Mouse (Mus musculus) layer of hippocampus, adult 11-12 months (tissue): ENCODE measurements at regions not wholly inside any gene's neighbourhood (a gene's known extent, or its start where the extent isn't known, plus 50 kb on each side); places are given as distances from the start of the nearest gene placed in this dataset.

ENCODE experiments used
- DNase-seq: peaks from one replicate; pipeline ENCODE4 v3.0.0; 2022; ENCODE audit warnings: low spot score

DNA sequence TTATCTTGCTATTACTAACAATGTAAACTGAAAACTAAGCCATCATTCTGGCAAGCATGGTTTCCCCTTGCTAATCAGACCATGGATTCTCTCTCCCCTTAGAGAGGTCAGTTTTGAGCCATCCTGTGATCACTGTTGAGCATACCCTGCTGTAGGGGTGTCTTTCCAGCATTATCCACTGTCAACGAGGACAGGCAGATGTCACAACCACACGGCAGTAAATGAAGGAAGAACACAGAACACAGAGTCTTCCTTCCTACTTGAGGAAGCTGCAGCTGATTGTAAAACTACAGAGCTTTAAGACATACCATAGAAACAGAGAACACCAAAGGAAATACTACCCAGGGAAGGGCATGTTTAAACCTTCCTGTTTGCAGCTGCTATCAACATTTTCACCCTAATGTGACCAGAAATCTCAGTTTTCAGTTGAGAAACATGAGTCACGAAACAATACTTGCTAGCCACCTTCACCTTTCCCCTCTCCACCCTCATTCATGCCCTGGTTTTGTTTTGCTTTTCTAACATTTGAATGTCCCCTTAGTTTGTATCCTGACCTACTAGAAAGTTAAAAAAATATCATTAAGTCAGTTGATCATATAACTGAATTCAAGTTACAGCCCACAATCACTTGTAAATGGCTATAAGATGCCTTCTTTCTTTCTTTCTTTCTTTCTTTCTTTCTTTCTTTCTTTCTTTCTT is 356.8 kb upstream of the Cited2 start:
- no peak for DNase-seq

DNA sequence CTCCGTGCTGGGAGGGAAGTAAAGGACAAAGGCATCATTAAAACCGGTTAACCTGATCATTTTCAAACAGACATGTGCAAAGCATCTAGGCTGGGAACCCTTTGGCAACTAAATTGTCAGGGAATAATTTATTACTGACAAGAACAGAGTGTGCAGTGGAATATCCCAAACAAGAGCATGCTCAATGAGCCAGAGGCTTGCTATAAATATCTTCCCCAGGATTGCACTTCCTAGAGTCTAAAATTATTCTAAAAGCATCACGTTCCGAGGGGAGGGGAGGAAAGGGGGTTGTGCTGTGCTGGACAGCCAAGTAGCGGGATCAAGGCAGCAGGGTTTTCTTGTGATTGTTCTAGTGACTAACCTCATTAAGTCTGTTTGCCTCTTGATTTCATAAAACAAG is 356.0 kb upstream of the Cited2 start:
- peak; percentile 12 for DNase-seq

DNA sequence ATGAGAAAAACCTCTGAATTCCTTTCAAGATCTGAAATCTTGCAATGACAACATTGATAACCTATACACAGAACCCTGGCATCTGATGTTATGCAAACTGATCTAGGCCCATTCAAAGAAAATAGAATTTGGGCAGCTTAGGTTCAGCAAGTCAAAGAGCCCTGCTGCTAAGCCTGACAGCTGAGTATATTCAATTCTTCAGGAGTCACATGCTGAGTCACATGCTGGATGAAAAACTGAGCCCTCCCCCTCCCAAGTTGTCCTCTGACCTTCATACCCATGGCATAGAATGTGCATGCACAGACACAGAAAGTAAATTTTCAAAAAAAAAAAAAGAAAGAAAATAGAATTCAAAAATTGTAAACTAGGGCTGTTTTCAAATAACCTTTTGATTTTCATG is 355.6 kb upstream of the Cited2 start:
- no peak for DNase-seq

DNA sequence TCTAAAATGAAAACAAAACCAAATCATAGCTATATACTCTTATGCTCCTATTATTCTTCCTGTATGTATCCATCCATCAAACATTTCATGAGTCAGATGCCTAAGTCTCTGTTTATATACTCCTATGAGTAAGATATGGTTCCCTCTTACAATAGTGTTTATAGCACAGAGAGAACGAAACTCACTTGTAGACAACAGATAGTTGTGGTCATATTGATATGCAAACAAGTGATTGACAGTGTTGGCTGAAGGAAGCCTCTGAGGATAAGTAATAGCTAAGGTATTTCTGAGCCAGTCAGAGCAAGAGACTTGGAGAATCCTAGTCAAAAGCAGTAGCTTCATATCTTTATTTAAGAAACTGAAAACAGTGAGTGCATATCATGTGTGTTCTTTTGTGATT is 354.4 kb upstream of the Cited2 start:
- no peak for DNase-seq

DNA sequence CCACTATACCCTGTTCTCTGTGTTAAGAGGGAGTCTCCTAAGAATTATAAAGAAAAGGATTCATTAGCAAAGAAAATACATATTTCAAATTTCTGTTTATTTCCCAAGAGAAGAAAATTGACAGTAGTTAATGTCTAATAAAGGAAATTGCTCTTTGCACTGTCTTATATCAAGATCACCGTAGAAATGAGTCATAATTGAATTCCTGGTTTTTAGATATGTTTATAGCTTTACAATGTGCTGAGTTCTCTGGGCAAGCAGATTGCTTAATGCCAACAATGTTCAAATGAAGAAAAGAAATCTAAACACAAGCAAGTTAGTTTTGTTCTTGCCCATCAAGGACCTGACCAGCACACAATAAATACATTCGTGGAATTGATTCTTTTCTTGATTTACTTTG is 350.1 kb upstream of the Cited2 start:
- DNase-seq, result no peak

GRCm38 (mm10) chr10:17374047-17374446 is 349.0 kb upstream of the Cited2 start:
- DNase-seq, result no peak

DNA sequence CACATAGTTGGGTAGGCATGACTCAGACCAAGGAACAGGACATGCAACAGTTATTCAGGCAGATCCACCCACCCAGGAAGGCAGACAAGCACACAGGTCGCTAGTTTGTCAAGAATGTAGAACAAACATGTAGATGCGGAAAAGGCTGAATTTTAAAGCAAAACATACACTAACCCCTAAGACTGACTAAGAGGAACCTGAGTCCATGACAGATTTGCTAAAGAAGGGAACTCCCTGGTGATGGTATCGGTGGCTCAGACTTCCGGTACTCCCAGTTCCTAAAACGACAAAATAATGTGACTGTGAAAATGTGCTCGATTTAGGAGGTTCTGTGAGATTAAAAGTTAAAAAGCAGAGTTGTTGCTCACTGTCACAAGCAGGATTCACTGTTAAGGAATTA is 340.0 kb upstream of the Cited2 start:
- DNase-seq, result no peak

DNA sequence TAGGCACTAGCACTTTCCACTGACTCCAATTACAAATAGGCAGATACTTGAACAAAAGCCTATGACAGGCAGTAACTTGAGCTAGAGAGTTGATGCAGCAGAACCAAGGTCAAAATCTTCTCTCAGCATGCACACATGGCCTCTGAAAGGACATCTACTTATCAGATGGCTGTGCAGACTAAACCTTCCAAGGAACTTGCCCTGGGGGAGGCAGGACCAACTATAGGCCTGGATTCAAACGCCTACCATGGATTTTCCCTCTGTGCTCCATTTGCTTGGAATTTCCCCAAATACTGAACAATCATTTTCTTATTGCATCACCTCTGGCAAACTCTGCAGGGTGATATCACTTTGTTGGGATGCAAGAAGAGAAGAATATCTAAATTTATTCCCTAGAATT is 337.8 kb upstream of the Cited2 start:
- DNase-seq, result no peak

GRCm38 (mm10) chr10:17387296-17387695 is 335.7 kb upstream of the Cited2 start:
- no peak for DNase-seq

DNA sequence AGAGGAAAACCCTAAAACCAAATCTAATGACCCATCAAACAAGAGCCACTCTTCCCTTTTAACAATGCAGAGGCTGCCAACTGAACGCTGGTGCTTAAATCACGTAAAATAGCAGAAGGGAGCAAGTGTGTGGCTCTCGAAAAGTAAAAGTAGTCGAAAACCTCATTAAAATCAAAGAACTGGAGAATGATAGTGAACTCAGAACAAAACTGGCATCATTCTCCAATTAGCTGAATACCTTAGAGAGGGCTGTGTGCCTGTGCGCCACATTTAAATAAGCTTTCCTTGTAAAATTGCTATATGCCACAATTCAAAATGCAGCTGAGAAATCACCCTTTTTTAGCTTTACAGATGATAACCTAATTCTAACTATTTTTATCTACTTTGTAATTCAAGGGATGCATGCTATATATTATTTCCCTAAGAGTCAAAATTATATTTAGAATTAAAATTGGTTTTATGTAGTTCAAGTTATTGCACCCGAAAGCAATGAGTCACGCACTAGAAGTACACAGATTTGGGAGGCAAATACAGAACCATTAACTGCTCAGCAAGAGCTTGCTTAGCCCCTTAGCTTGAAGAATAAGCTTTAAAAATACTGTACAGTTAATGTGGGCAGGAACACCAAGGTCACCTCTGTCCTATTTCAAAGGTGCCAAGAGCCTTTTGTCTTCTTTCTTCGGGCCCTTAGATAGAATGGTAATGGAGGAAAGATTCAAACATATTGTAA is 327.4 kb upstream of the Cited2 start:
- DNase-seq, result no peak

- no peak for DNase-seq
Measured at GRCm38 (mm10) chr10:17403899-17404298, 319.1 kb upstream of the Cited2 start.

- no peak for DNase-seq
Measured at GRCm38 (mm10) chr10:17407854-17408606, 315.0 kb upstream of the Cited2 start.

- DNase-seq, result no peak
Measured at GRCm38 (mm10) chr10:17408781-17409180, 314.2 kb upstream of the Cited2 start.

- no peak for DNase-seq
Measured at GRCm38 (mm10) chr10:17411300-17411987, 311.6 kb upstream of the Cited2 start.

DNA sequence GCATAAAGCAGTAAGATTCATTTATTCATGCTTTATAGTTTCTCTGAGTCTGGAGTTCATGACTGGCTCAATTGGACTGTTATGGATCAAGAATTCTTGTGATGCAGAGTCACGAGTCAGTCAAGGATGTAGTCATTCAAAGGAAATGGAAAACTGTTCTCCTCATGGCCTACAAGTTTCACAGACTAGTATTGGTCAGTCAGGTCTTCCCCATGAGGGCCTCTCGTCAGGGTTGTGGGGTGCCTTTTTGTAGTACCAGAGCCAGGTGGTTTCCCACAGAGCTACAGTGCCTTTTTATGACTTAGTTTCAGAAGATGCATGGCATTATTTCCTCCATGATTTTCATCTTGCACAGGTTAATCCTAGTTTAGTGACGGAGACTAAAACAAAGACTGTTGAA is 307.9 kb upstream of the Cited2 start:
- no peak for DNase-seq

DNA sequence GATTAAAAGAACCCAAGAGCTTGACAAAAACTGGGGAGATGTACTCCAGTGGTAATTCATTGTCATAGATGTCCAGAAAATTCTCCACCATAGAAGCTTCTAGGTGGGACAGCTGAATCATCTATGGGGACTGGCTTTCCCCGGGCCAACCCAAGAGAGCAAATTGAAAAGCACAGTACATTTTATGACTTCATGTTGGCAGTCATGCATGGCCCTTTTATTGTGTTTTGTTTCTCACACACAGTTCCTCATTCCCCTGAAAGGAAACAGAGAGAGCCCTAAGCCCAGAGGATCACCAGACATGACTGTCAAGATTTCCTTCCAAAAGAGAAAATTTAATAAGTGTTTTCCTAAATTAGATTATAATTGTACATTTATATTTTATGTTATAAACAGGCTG is 306.9 kb upstream of the Cited2 start:
- DNase-seq, result no peak

GRCm38 (mm10) chr10:17417394-17417793 is 305.6 kb upstream of the Cited2 start:
- no peak for DNase-seq

DNA sequence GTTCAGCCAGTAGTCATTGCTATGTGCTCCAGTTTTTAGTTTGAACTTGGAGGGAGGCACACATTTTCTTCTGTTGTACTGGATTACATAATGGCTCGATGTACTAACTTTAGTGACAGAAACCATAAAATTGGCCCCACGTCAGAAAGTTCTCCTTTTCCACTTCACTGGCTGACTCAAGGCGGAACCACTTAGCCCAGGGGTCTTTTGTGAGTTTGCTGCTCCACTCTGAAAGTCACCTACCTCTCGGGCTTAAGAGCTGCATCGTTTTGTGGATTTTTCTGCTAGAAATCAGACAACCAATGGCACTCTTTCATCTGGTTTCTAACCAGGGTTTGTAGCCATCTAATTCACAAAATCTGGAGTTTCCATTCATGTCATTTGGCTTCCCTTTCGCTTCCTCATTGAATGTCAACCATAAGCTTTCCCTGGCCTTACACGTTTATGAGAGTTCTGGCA is 304.8 kb upstream of the Cited2 start:
- peak; percentile 37 for DNase-seq

GRCm38 (mm10) chr10:17423584-17424278 is 299.3 kb upstream of the Cited2 start:
- no peak for DNase-seq

- DNase-seq, result no peak
Measured at GRCm38 (mm10) chr10:17426197-17426596, 296.8 kb upstream of the Cited2 start.

- DNase-seq, result no peak
Measured at GRCm38 (mm10) chr10:17427316-17427715, 295.7 kb upstream of the Cited2 start.

DNA sequence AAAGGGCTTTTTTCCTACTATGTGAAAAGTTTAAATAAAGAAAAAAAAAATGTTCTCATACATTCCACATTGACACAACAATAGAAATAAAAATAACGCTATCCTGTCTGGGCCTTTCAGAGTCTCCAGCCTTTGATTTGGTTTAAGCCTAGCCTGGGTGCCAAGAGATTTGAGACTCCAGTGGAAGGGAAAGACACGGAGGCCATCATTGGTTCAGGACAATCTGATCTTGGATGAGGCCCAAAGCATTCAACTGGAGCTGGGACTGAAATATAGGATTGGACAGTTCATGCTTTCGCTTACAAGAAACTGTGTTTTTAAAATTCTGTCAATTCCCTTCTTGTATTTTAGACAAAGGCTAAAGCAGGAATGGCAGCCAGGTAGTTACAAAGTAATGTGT is 294.7 kb upstream of the Cited2 start:
- DNase-seq, result no peak
